Mouse (Mus musculus) brain, embryonic 14.5 days (tissue): ENCODE measurements around the gene Olfr1018.

Experiments
- CTCF ChIP-seq: fragments of 200-500 bp; IDR thresholded peaks from 2 replicates; pipeline ENCODE4 v1.5.1; 2012; ENCODE audit warnings: inconsistent platforms, mild to moderate bottlenecking, moderate library complexity, borderline replicate concordance; ENCODE audit not compliant: insufficient read depth, insufficient read length; ENCODE audit errors: extremely low read depth
- POLR2A ChIP-seq: fragments of 200-500 bp; IDR thresholded peaks from 2 replicates; pipeline ENCODE4 v1.6.1; 2012; ENCODE audit warnings: mild to moderate bottlenecking, inconsistent platforms, borderline replicate concordance; ENCODE audit not compliant: poor library complexity, insufficient read depth, insufficient read length, severe bottlenecking; ENCODE audit errors: extremely low read depth

DNA sequence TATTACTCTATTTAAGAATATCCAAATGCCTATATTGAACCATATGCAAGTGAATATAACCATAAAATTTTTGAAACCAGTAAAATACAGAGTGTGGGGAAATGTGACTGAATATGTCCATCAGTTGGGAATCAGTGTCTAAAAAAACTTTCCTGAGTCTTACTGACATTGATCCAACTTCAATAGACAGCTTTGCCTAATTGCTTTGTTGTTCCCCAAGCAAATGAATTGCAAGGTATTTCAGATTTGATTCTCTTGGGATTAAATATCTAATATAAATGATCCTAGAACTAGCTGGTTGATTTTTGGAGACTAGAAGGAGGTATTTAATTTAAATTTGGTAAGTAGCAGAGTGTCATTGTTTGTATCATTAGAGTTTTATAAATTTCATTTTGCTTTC lies 45.9 kb upstream of the Olfr1018 start, which contains the start of gene Olfr1014:
- no peak for TF ChIP-seq POLR2A
- no peak for TF ChIP-seq CTCF
